Mouse (Mus musculus) hindbrain, embryonic 10.5 days (tissue): ENCODE data around the gene Nfatc2ip. TPM values are rescaled to one million over a fixed set of nuclear protein-coding genes. Genes with fewer than 3 reads are reported as not detected.
A peak's percentile ranks its signal among the peaks of the same experiment; 100 is the strongest.

Source experiments
- DNase-seq: peaks from one replicate; pipeline ENCODE4 v3.0.0-alpha.2; 2017; ENCODE audit warnings: low spot score
- H3K27ac ChIP-seq: fragments of 300-500 bp; sonication (generic); 2 replicates; pipeline ENCODE4 v1.5.1; 2016; ENCODE audit warnings: mild to moderate bottlenecking, moderate library complexity
- H3K27me3 ChIP-seq: fragments of 300-500 bp; sonication (generic); 2 replicates; pipeline ENCODE4 v1.6.1; 2016; ENCODE audit warnings: mild to moderate bottlenecking; ENCODE audit not compliant: poor library complexity, insufficient read depth, severe bottlenecking
- H3K36me3 ChIP-seq: fragments of 300-500 bp; sonication (generic); 2 replicates; pipeline ENCODE4 v1.6.1; 2016; ENCODE audit warnings: mild to moderate bottlenecking, moderate library complexity
- H3K4me1 ChIP-seq: fragments of 300-500 bp; sonication (generic); replicated peaks from 2 replicates; pipeline ENCODE4 v1.6.1; 2016; ENCODE audit warnings: mild to moderate bottlenecking
- H3K4me3 ChIP-seq: fragments of 300-500 bp; sonication (generic); 2 replicates; pipeline ENCODE4 v1.5.1; 2016; ENCODE audit warnings: mild to moderate bottlenecking, moderate library complexity
- H3K9me3 ChIP-seq: fragments of 300-500 bp; sonication (generic); 2 replicates; pipeline ENCODE4 v1.6.1; 2016; ENCODE audit warnings: mild to moderate bottlenecking, moderate library complexity
- WGBS: fragments of 180-500 bp; shearing (Covaris S2); methylation state at CpG from one replicate; pipeline ENCODE4 v1.1.7; 2016; 5-methylcytosine and 5-hydroxymethylcytosine counted together
- polyA plus RNA-seq: library from polyadenylated mRNA; unstranded; fragments of >200 nt; fragmentation: Nextera tagmentation; extraction: Ambion mirVana; gene quantifications from 2 replicates; pipeline ENCODE4 v1.2.1, GENCODE M21; 2016

Nfatc2ip gene
- polyA plus RNA-seq: 3.1 and 3.7 TPM in 2 replicates

DNA sequence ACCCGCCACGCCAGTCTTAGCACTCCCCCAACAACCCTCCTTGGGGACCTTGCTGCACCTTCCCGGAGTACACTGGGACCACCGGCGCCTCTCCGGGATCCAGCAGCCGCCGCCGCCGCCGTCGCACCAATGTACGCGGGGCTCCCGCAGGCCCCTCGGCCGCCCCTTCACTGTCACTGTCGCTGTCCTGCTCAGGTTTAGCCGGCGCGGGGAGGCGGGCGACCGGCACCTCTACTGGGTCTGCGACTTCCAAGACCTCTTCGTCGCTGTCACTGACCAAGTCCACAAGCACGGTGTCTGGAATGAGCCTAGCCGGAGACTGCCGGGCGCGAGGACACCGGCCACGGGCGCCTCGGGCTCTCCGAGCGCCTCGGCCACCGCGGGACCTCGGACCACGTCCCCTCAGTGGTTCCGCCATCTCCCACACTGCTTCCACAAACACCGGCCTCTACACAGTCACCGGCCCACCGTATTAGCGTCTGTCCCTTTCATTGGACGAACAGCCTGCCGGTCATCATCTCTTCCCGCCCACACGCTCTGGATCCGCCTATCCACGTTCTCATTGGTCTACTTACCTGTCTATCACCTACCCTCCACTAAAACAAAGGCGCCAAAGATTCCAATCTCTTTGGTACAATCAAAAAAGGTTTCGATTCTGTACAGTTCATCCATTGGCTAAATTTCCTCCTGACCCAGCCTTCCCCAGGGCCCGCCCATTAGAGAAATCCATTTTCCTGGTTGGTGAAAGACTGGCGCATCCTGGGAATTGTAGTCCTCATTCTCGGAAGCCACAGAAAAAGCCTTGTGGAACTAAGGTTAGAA lies at the start of gene Nfatc2ip:
Nfatc2ip (minus strand) TSS at position 440 of the 822 bp plus-strand sequence.
- Histone ChIP-seq H3K9me3 (no peaks in the 10 kb centered on the region), H3K4me1 (peaks cover 15% of the 10 kb centered on the region), H3K36me3 (peaks cover 4% of the 10 kb centered on the region), H3K27me3 (no peaks in the 10 kb centered on the region), H3K4me3 (peak within 1 kb of the TSS; percentile 94), H3K27ac (peak within 1 kb of the TSS; percentile 78)
- DNase-seq: peak; percentile 94
- under 1% methylated on average over 59 of the region's 59 CpGs for WGBS

DNA sequence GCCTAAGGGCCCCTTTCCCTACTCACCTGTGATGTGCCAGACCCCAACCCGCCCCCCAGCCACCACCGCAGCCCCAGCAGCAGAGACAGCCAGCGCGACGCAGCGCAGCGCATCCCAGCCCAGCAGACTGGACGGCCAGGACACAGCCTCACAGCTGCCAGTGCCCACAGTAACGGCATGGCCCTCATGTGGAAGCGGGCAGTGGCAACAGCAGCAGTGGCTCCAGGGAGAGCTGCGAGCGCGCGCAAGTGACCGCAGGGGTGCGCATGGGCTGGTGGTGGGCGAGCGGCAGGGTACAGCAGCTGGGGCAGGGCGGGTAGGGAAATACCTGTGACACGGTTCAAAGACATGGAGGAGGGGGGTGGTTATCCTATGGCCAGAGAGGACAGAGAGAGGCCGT lies 49.7 kb upstream of the Nfatc2ip start:
- H3K9me3 ChIP-seq: no peaks in the 10 kb centered on the region
- H3K36me3 ChIP-seq: peaks cover 56% of the 10 kb centered on the region
- no peaks in the 10 kb centered on the region for H3K4me1 ChIP-seq
- no peak overlapping the region for H3K27ac ChIP-seq
- no peak overlapping the region for H3K4me3 ChIP-seq
- no peaks in the 10 kb centered on the region for H3K27me3 ChIP-seq
- 90% methylated on average over 21 of the region's 21 CpGs for WGBS
- DNase-seq: no peak

DNA sequence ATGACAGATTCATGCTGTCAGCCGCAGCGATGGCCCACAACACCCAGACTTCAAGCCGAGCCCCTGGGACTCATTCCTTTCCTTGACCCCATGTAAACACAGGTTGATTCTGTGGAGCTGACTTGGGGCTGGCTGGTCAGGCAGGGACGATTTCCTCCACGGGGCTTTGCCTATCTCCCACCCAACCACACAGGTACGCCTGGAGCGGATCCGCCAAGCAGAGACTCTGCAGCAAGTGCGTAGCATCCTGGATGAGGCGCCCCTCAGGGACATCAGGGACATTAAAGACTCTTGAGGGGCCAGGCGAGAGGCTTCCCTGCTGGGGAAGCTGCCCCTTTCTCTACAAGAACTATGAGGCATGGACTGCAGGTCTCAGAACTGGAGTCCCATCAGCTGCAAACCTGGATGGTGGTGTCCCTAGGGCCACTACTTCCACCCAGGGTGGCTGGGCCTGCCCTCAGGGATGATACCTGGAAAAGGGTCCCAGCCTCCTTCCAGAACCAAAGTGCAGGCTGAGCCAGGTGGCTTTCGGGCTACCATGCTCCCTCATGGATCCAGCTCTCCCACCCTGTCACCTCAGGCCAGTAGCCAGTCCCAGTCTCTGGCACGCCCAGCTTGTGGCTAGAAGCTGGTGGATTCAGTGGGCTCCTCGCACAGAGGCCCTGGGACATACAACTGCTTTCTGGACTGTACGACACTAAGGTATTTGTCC lies 48.7 kb upstream of the Nfatc2ip start:
- H3K27ac ChIP-seq: no peak overlapping the region
- H3K4me3 ChIP-seq: no peak overlapping the region
- 94% methylated on average over 15 of the region's 15 CpGs for WGBS
- no peaks in the 10 kb centered on the region for H3K4me1 ChIP-seq
- no peak for DNase-seq
- no peaks in the 10 kb centered on the region for H3K9me3 ChIP-seq
- H3K36me3 ChIP-seq: peaks cover 62% of the 10 kb centered on the region
- H3K27me3 ChIP-seq: no peaks in the 10 kb centered on the region

DNA sequence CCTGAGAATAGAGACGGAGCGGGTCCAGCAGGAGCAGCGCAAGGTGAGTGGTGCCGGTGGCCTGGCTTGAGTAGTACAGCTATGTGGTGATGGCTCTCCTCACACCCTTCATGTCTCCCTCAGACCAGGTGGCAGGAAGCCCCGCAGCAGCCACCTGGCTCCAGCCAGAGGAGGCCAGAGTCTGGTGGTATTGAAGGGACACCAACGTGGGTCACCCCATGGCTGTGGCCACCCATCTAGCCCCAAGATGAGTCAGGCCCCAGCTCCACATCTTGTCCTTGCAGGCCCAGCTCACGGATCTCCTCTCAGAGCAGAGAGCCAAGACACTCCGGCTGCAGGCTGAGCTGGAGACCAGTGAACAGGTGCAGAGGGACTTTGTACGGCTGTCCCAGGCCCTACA lies 48.0 kb upstream of the Nfatc2ip start:
- Histone ChIP-seq H3K27ac (no peak overlapping the region), H3K27me3 (no peaks in the 10 kb centered on the region), H3K4me1 (no peaks in the 10 kb centered on the region), H3K9me3 (no peaks in the 10 kb centered on the region), H3K4me3 (no peak overlapping the region), H3K36me3 (peaks cover 65% of the 10 kb centered on the region)
- 94% methylated on average over 9 of the region's 9 CpGs for WGBS
- no peak for DNase-seq

DNA sequence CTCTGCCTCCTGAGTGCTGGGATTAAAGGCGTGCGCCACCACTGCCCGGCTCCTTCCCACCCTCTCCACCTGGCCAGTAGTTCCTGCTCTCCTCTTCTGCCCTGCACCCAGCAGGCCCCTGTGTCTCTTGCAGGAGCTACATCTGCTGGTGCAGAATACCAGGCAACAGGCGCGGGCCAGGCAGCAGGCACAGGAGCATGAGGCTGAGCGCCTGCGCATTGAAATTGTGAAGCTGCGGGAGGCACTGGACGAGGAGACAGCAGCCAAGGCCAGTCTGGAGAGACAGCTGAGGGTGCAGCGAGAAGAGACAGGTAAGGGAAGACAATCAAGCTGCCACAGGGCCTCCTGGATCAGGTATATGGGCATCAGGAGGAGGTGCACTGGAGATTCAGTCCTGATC lies 47.5 kb upstream of the Nfatc2ip start:
- H3K9me3 ChIP-seq: no peaks in the 10 kb centered on the region
- H3K36me3 ChIP-seq: peaks cover 65% of the 10 kb centered on the region
- H3K27me3 ChIP-seq: no peaks in the 10 kb centered on the region
- no peak for DNase-seq
- no peak overlapping the region for H3K27ac ChIP-seq
- WGBS: 93% methylated on average over 10 of the region's 10 CpGs
- no peaks in the 10 kb centered on the region for H3K4me1 ChIP-seq
- H3K4me3 ChIP-seq: no peak overlapping the region

DNA sequence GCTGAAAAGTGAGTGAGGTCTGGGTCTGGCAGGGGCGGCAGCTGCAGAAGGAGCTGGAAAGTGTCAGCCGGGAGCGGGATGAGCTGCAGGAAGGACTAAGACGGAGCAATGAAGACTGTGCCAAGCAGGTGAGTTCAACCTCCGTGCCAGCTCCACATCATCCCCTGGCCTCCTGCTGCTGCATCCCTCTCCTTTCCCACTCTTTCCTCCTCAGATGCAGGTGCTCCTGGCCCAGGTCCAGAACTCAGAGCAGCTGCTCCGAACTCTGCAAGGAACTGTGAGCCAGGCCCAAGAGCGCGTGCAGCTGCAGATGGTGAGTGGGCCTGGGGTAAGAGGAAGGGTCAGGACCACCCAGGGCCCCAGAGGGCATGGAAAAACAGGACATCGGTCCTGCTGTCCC lies 43.6 kb upstream of the Nfatc2ip start:
- 85% methylated on average over 9 of the region's 9 CpGs for WGBS

DNA sequence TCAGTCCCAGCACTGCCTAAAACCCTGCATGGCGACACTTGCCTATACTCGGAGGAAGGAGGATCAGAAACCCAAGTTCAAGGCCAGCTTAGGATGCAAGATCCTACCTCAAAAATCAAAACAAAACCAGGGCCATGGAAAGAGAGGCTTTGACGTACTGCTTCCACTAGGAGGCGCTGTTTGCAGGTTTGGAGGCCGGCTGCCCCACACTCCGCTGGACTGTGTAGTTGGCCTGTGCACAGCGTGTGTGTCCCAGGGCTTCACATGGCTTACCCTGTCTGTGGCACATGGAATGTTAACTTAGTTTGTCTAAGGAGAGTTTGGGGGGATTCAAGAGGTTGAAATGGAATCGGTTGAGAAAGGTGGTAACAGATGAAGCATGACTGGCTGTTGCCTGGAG lies 40.3 kb upstream of the Nfatc2ip start:
- H3K36me3 ChIP-seq: peaks cover 40% of the 10 kb centered on the region
- H3K4me1 ChIP-seq: 0 out of 2 replicates have a peak, but pooled peaks cover 4% of the 10 kb centered on the region
- H3K9me3 ChIP-seq: no peaks in the 10 kb centered on the region
- H3K4me3 ChIP-seq: no peak overlapping the region
- peak; percentile 72 for DNase-seq
- no peak overlapping the region for H3K27ac ChIP-seq
- 18% methylated on average over 8 of the region's 8 CpGs for WGBS
- H3K27me3 ChIP-seq: no peaks in the 10 kb centered on the region

More for the DNA sequence above, 43.6 kb upstream of the Nfatc2ip start:
- 0 out of 2 replicates have a peak, but pooled peaks cover 4% of the 10 kb centered on the region for H3K4me1 ChIP-seq
- H3K4me3 ChIP-seq: no peak overlapping the region
- H3K27me3 ChIP-seq: no peaks in the 10 kb centered on the region
- no peaks in the 10 kb centered on the region for H3K9me3 ChIP-seq
- H3K36me3 ChIP-seq: peaks cover 39% of the 10 kb centered on the region
- H3K27ac ChIP-seq: no peak overlapping the region
- DNase-seq: no peak

DNA sequence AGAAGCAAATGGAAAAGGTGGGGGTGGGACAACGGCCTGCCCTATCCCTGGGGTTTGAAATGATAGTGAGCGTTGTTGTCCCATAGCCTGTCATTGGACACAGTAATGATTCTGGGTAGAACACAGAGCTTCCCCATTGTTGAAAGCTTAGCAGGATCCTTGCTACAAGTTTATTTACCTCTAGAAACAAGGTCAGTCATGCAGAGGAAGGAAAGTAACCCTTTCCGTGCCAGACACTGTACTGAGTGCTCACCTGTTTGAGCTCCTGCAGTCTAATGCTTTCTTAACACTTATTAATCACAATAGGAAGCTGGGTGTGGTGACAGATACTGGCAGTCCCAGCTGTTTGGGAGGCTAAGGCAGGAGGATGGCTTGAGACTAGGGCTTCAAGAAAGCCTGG lies 39.3 kb upstream of the Nfatc2ip start:
- Histone ChIP-seq H3K4me3 (no peak overlapping the region), H3K4me1 (0 out of 2 replicates have a peak, but pooled peaks cover 4% of the 10 kb centered on the region), H3K27ac (no peak overlapping the region), H3K27me3 (no peaks in the 10 kb centered on the region), H3K36me3 (peaks cover 36% of the 10 kb centered on the region), H3K9me3 (no peaks in the 10 kb centered on the region)
- WGBS: 85% methylated on average over 3 of the region's 3 CpGs
- no peak for DNase-seq

DNA sequence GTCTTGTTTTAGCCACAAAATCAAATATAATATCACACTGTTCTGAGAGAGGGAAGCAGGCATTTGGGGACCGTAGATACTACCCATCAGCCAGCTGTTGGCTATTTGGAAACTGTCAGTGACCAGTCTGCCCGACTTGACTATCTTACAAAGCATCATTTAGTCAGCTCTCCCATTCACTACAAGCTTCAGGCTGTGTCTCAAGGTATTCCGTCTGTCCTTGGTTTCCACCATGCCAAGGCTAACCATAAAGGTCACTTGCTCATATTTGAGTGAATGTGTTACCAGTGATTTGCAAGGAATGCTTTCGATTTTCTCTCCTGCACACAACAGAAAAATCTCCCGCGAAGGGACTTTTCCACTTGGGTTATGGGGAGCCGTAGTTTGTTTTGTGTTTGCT lies 38.2 kb upstream of the Nfatc2ip start:
- peaks cover 30% of the 10 kb centered on the region for H3K36me3 ChIP-seq
- WGBS: 91% methylated on average over 7 of the region's 7 CpGs
- no peak overlapping the region for H3K4me3 ChIP-seq
- H3K4me1 ChIP-seq: peaks cover 8% of the 10 kb centered on the region
- no peak overlapping the region for H3K27ac ChIP-seq
- H3K27me3 ChIP-seq: no peaks in the 10 kb centered on the region
- DNase-seq: no peak
- H3K9me3 ChIP-seq: no peaks in the 10 kb centered on the region

DNA sequence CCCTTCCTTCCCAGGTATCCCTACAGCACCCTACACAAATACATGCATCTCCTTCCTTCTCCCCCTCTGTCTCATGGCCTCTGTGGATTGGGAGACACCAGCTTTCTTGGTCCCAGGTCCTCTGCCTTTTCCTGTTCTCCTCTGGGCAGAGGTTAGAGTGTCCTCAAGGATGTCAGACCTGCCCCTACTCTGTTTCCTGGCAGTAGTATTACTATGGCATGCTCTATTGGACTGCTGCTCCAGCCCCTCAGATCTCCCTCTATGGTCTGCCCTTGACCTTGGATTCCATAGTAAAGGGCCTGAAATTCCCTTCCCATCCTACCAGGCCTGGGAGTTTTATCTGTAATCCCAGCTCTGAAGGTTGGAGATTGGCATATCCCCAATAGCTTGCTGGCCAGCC lies 33.6 kb upstream of the Nfatc2ip start:
- Histone ChIP-seq H3K9me3 (0 out of 2 replicates have a peak, but pooled peaks cover 4% of the 10 kb centered on the region), H3K36me3 (peaks cover 20% of the 10 kb centered on the region), H3K27me3 (no peaks in the 10 kb centered on the region), H3K4me1 (peaks cover 25% of the 10 kb centered on the region), H3K27ac (no peak overlapping the region), H3K4me3 (no peak overlapping the region)
- no peak for DNase-seq

DNA sequence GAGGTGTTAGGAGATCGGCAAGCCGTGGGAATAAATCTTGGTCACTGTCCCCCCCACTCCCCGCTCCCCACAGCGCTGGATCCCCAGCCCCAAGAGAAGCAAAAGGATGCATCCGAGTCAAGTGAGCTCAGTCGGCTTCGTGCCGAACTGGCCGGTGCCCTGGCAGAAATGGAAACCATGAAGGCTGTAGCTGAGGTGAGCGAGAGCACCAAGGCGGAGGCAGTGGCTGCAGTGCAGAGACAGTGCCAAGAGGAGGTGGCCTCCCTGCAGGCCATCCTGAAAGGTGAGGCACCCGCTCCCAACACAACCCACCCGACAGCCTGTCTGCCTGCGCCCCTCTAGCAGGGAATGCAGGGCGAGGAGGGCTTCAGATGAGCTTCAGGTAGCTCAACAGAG lies 33.0 kb upstream of the Nfatc2ip start:
- WGBS: 33% methylated on average over 15 of the region's 15 CpGs
- no peak for DNase-seq
- Histone ChIP-seq H3K27ac (peak overlapping the region; percentile 98), H3K4me1 (peaks cover 25% of the 10 kb centered on the region), H3K4me3 (peak overlapping the region; percentile 84), H3K27me3 (no peaks in the 10 kb centered on the region), H3K9me3 (0 out of 2 replicates have a peak, but pooled peaks cover 4% of the 10 kb centered on the region), H3K36me3 (peaks cover 17% of the 10 kb centered on the region)

DNA sequence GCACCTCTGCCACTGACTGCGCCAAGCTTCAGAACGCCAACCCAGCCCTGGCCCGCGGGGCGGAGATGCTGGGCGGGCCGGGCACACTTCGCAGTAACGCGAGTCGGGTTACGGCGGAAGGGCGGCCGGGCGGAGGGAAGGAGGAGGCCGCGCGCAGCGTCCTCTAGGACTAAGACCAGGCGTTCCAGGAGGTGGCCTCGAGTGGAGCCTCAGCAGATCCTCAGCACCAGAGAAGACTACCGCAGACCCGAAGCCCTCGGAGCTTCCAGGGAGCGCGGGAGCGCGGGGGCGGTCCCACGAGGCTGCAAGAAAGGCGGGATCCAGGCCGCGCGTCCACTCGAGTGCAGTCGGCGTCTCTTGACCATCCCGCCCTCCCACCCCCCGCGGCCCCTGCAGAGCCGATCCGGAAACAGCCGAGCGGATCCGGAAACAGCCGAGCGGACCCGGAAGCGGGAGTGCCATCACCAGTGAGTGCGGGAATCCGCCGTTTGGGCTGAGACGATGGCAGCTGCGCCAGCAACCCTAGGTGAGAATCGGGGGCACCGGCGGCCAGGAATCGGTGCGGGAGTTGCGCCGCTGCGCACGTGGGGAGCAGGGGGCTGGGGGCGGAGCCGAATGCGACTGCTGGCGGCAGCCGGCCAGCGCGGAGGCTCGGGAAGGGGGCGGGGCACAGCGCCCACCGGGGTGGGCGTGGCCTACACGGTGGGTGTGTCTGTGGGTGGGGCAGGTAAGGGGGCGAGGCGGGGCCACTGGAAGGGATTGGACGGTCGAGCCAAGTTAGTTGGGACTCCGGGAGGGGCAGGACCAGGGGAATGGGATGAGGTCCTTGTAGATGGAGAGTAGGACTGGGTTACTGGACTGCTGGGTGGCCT lies 32.3 kb upstream of the Nfatc2ip start, which contains the start of gene Rabep2:
Rabep2 (plus strand) TSS at position 129 of the 872 bp plus-strand sequence.
- under 1% methylated on average over 82 of the region's 82 CpGs for WGBS
- DNase-seq: peak; percentile 98
- Histone ChIP-seq H3K4me1 (peaks cover 25% of the 10 kb centered on the region), H3K9me3 (0 out of 2 replicates have a peak, but pooled peaks cover 4% of the 10 kb centered on the region), H3K27ac (peak within 1 kb of the TSS; percentile 98), H3K27me3 (no peaks in the 10 kb centered on the region), H3K36me3 (peaks cover 11% of the 10 kb centered on the region), H3K4me3 (peak within 1 kb of the TSS; percentile 84)
